Mouse (Mus musculus) MEL (cell line): Measurements from ENCODE around the gene Ywhag. TPM values are rescaled to one million over a fixed set of nuclear protein-coding genes. Genes with fewer than 3 reads are reported as not detected.

ENCODE experiments used
- DNase-seq: peaks from one replicate; pipeline ENCODE4 v3.0.0; 2011; ENCODE audit warnings: low read depth, low spot score
- H3K27ac ChIP-seq: 2 replicates; pipeline ENCODE4 v1.5.1; 2012; ENCODE audit warnings: low read depth, mild to moderate bottlenecking, control low read depth, low read length, moderate library complexity; ENCODE audit not compliant: control insufficient read depth
- H3K27me3 ChIP-seq, 2 experiments: fragments of 150-350 bp in 1 of 2; sonication (generic) in 1 of 2; 2 replicates each; pipeline ENCODE4 v1.6.1; 2012; ENCODE audit warnings: low read length in 2 of 2, mild to moderate bottlenecking in 2 of 2, improper control_type of control experiment in 1 of 2, moderate library complexity in 1 of 2; ENCODE audit not compliant: insufficient read depth in 2 of 2, control insufficient read depth in 1 of 2
- H3K36me3 ChIP-seq, 2 experiments: 2 replicates each; pipeline ENCODE4 v1.6.1; 2012 to 2014; ENCODE audit warnings: low read length in 2 of 2, improper control_type of control experiment in 1 of 2, inconsistent platforms in 1 of 2, mild to moderate bottlenecking in 1 of 2; ENCODE audit not compliant: insufficient read depth in 2 of 2, control insufficient read depth in 1 of 2
- H3K4me1 ChIP-seq, 2 experiments: fragments of 150-350 bp in 1 of 2; sonication (generic) in 1 of 2; 2 replicates each; pipeline ENCODE4 v1.6.1; 2012; ENCODE audit warnings: low read length in 2 of 2, improper control_type of control experiment in 1 of 2, mild to moderate bottlenecking in 1 of 2; ENCODE audit not compliant: insufficient read depth in 2 of 2, control insufficient read depth in 1 of 2
- H3K4me3 ChIP-seq, 2 experiments: fragments of 150-350 bp in 1 of 2; sonication (generic) in 1 of 2; 2 replicates each; pipeline ENCODE4 v1.5.1; 2012; ENCODE audit warnings: low read depth in 2 of 2, low read length in 2 of 2, mild to moderate bottlenecking in 2 of 2, moderate library complexity in 2 of 2, control low read depth in 1 of 2, improper control_type of control experiment in 1 of 2; ENCODE audit not compliant: control insufficient read depth in 1 of 2, insufficient read depth in 1 of 2
- H3K79me2 ChIP-seq: 2 replicates; pipeline ENCODE4 v1.6.1; 2012; ENCODE audit warnings: mild to moderate bottlenecking, low read length, moderate library complexity; ENCODE audit not compliant: control insufficient read depth, poor library complexity, insufficient read depth
- H3K9ac ChIP-seq: 2 replicates; pipeline ENCODE4 v1.6.1; 2012; ENCODE audit warnings: low read depth, mild to moderate bottlenecking, control low read depth, low read length, moderate library complexity; ENCODE audit not compliant: control insufficient read depth, poor library complexity, severe bottlenecking
- H3K9me3 ChIP-seq: fragments of 150-350 bp; sonication (generic); replicated peaks from 2 replicates; pipeline ENCODE4 v1.6.1; 2012; ENCODE audit warnings: mild to moderate bottlenecking, low read length, improper control_type of control experiment, moderate library complexity; ENCODE audit not compliant: insufficient read depth
- BHLHE40 ChIP-seq: IDR thresholded peaks from 2 replicates; pipeline ENCODE4 v1.6.1; 2012; ENCODE audit warnings: low read depth, mild to moderate bottlenecking, inconsistent platforms, low read length, improper control_type of control experiment, borderline replicate concordance
- CTCF ChIP-seq, 3 experiments: IDR thresholded peaks in 2 of 3; conservative IDR thresholded peaks in 1 of 3; 2 replicates each; pipeline ENCODE4 v1.5.1; 2011 to 2012; ENCODE audit warnings: low read length in 3 of 3, low read depth in 2 of 3, mild to moderate bottlenecking in 2 of 3, improper control_type of control experiment in 1 of 3, inconsistent platforms in 1 of 3, mixed read lengths in 1 of 3, moderate library complexity in 1 of 3; ENCODE audit not compliant: control insufficient read depth in 1 of 3, insufficient read depth in 1 of 3, poor library complexity in 1 of 3, severe bottlenecking in 1 of 3
- ELF1 ChIP-seq: IDR thresholded peaks from 2 replicates; pipeline ENCODE4 v1.6.1; 2014; ENCODE audit warnings: low read depth, mild to moderate bottlenecking, inconsistent platforms, low read length, improper control_type of control experiment, moderate library complexity
- EP300 ChIP-seq, 2 experiments: IDR thresholded peaks; 2 replicates each; pipeline ENCODE4 v1.6.1; 2011; ENCODE audit warnings: improper control_type of control experiment in 2 of 2, low read length in 2 of 2, low read depth in 1 of 2, mild to moderate bottlenecking in 1 of 2
- ETS1 ChIP-seq: IDR thresholded peaks from 2 replicates; pipeline ENCODE4 v1.6.1; 2012; ENCODE audit warnings: low read depth, mild to moderate bottlenecking, inconsistent platforms, low read length, improper control_type of control experiment, moderate library complexity
- GABPA ChIP-seq: IDR thresholded peaks from 2 replicates; pipeline ENCODE4 v1.6.1; 2012; ENCODE audit warnings: low read depth, mild to moderate bottlenecking, inconsistent platforms, low read length, improper control_type of control experiment, moderate library complexity
- HCFC1 ChIP-seq: IDR thresholded peaks from 2 replicates; pipeline ENCODE4 v1.6.1; 2012; ENCODE audit warnings: low read depth, mild to moderate bottlenecking, inconsistent platforms, low read length, improper control_type of control experiment, moderate library complexity
- JUND ChIP-seq: IDR thresholded peaks from 2 replicates; pipeline ENCODE4 v1.6.1; 2011; ENCODE audit warnings: low read depth, mild to moderate bottlenecking, improper control_type of control experiment, low read length
- MAFK ChIP-seq: IDR thresholded peaks from 2 replicates; pipeline ENCODE4 v1.6.1; 2011; ENCODE audit warnings: low read depth, mild to moderate bottlenecking, low read length, improper control_type of control experiment, borderline replicate concordance
- MAX ChIP-seq: IDR thresholded peaks from 2 replicates; pipeline ENCODE4 v1.6.1; 2011; ENCODE audit warnings: low read length, improper control_type of control experiment
- MEF2A ChIP-seq: IDR thresholded peaks from 2 replicates; pipeline ENCODE4 v1.6.1; 2014; ENCODE audit warnings: low read depth, mild to moderate bottlenecking, inconsistent platforms, low read length, improper control_type of control experiment; ENCODE audit not compliant: poor library complexity, insufficient replicate concordance, severe bottlenecking; ENCODE audit errors: extremely low read depth
- MXI1 ChIP-seq: IDR thresholded peaks from 2 replicates; pipeline ENCODE4 v1.6.1; 2011; ENCODE audit warnings: mild to moderate bottlenecking, low read depth, low read length, improper control_type of control experiment
- MYB ChIP-seq: IDR thresholded peaks from 2 replicates; pipeline ENCODE4 v1.6.1; 2011; ENCODE audit warnings: mild to moderate bottlenecking, low read depth, low read length, improper control_type of control experiment
- MYC ChIP-seq: IDR thresholded peaks from 2 replicates; pipeline ENCODE4 v1.6.1; 2011; ENCODE audit warnings: low read depth, mild to moderate bottlenecking, low read length, improper control_type of control experiment, moderate library complexity
- NELFE ChIP-seq: IDR thresholded peaks from 2 replicates; pipeline ENCODE4 v1.6.1; 2011; ENCODE audit warnings: low read depth, low read length, improper control_type of control experiment
- RAD21 ChIP-seq: IDR thresholded peaks from 2 replicates; pipeline ENCODE4 v1.6.1; 2011; ENCODE audit warnings: mild to moderate bottlenecking, low read depth, low read length, improper control_type of control experiment
- SIN3A ChIP-seq: IDR thresholded peaks from 2 replicates; pipeline ENCODE4 v1.6.1; 2012; ENCODE audit warnings: low read length, improper control_type of control experiment, inconsistent platforms
- SMC3 ChIP-seq: IDR thresholded peaks from 2 replicates; pipeline ENCODE4 v1.6.1; 2011; ENCODE audit warnings: low read depth, low read length, improper control_type of control experiment
- TAL1 ChIP-seq: IDR thresholded peaks from 2 replicates; pipeline ENCODE4 v1.6.1; 2012; ENCODE audit warnings: mild to moderate bottlenecking, inconsistent platforms, low read length, moderate library complexity, mixed read lengths
- TCF12 ChIP-seq: IDR thresholded peaks from 2 replicates; pipeline ENCODE4 v1.6.1; 2014; ENCODE audit warnings: low read depth, mild to moderate bottlenecking, inconsistent platforms, low read length, improper control_type of control experiment, moderate library complexity
- UBTF ChIP-seq: IDR thresholded peaks from 2 replicates; pipeline ENCODE4 v1.6.1; 2012; ENCODE audit warnings: low read depth, mild to moderate bottlenecking, inconsistent platforms, low read length, improper control_type of control experiment, moderate library complexity, borderline replicate concordance; ENCODE audit not compliant: insufficient read depth
- USF1 ChIP-seq: IDR thresholded peaks from 2 replicates; pipeline ENCODE4 v1.6.1; 2014; ENCODE audit warnings: low read depth, mild to moderate bottlenecking, inconsistent platforms, low read length, improper control_type of control experiment, moderate library complexity
- USF2 ChIP-seq, 2 experiments: IDR thresholded peaks; 2 replicates each; pipeline ENCODE4 v1.6.1; 2011 to 2012; ENCODE audit warnings: improper control_type of control experiment in 2 of 2, low read length in 2 of 2, borderline replicate concordance in 1 of 2, inconsistent platforms in 1 of 2, low read depth in 1 of 2, mild to moderate bottlenecking in 1 of 2; ENCODE audit not compliant: insufficient read depth in 1 of 2
- ZNF384 ChIP-seq: IDR thresholded peaks from 2 replicates; pipeline ENCODE4 v1.6.1; 2012; ENCODE audit warnings: low read depth, mild to moderate bottlenecking, inconsistent platforms, low read length, improper control_type of control experiment
- polyA plus RNA-seq, 2 experiments: library from polyadenylated mRNA; stranded (reverse) in 1 of 2; unstranded in 1 of 2; fragments of >175 nt in 1 of 2; fragments of >200 nt in 1 of 2; gene quantifications; 2 replicates each; pipeline versions ENCODE4 v1.2.1 to v1.2.4; 2012; ENCODE audit warnings: low replicate concordance in 2 of 2, low read depth in 1 of 2; ENCODE audit not compliant: insufficient read length in 2 of 2, insufficient read depth in 1 of 2, missing spikeins in 1 of 2
- total RNA-seq: library from RNA; depleted of rRNA; stranded (reverse); fragments of 300-350 nt; gene quantifications from 2 replicates; pipeline ENCODE4 v1.2.3, GENCODE M21; 2012

The Ywhag gene
- total and polyA plus RNA-seq, 3 experiments, result 109 to 295 (median 268) TPM

- TF ChIP-seq TCF12 (no peak), NELFE (no peak), MEF2A (no peak), USF1 (no peak), MAX (no peak), GABPA (no peak), JUND (no peak), MYB (no peak), SMC3 (no peak), RAD21 (no peak), UBTF (no peak), SIN3A (no peak), USF2 (IDR thresholded peaks at IDR 0.05; ENCODE audit: borderline replicate concordance in 1 of 2, insufficient read depth in 1 of 2, low read depth in 1 of 2, low read length in 2 of 2) (no peak), ELF1 (no peak), MYC (no peak), TAL1 (no peak)
- Histone ChIP-seq H3K27ac (no peak overlapping the region), H3K27me3 (no peaks in the 10 kb centered on the region), H3K4me3 (no peak overlapping the region), H3K36me3 (peaks cover 0 to 21% of the 10 kb centered on the region in 2 experiments; a peak in 2 of 4 replicates), H3K9me3 (no peaks in the 10 kb centered on the region), H3K4me1 (peaks cover 11 to 26% of the 10 kb centered on the region in 2 experiments), H3K79me2 (no peaks in the 10 kb centered on the region; the same call in 1 of the 2 replicates), H3K9ac (no peak overlapping the region)
- no peak for DNase-seq
Observed at GRCm38 (mm10) chr5:135952830-135953229, 18.4 kb upstream of the Ywhag start.

GRCm38 (mm10) chr5:135951660-135952059 is 17.2 kb upstream of the Ywhag start:
- Histone ChIP-seq H3K4me1 (peaks cover 7 to 21% of the 10 kb centered on the region in 2 experiments), H3K79me2 (no peaks in the 10 kb centered on the region), H3K27me3 (no peaks in the 10 kb centered on the region), H3K9me3 (no peaks in the 10 kb centered on the region), H3K27ac (peak overlapping the region; percentile 60), H3K9ac (peak overlapping the region; percentile 4; the same call in 1 of the 2 replicates), H3K4me3 (no peak overlapping the region), H3K36me3 (peaks cover 0 to 16% of the 10 kb centered on the region in 2 experiments; a peak in 2 of 4 replicates)
- peak; percentile 59 for DNase-seq
- no peak for TF ChIP-seq RAD21
- TF ChIP-seq ETS1, result no peak
- no peak for TF ChIP-seq UBTF
- no peak for TF ChIP-seq GABPA
- no peak for TF ChIP-seq EP300 (IDR thresholded peaks at IDR 0.05; ENCODE audit: low read depth in 1 of 2, low read length in 2 of 2)
- peak; percentile 26; the same call in 1 of the 2 replicates for TF ChIP-seq MXI1
- TF ChIP-seq ZNF384, result peak; percentile 84
- no peak for TF ChIP-seq BHLHE40
- peak; percentile 78 for TF ChIP-seq MAX
- TF ChIP-seq CTCF (IDR thresholded peaks at IDR 0.05 in 2 of 3, conservative IDR thresholded peaks at IDR 0.05 in 1 of 3; ENCODE audit: control insufficient read depth in 1 of 3, insufficient read depth in 1 of 3, low read depth in 2 of 3, low read length in 3 of 3, poor library complexity in 1 of 3, severe bottlenecking in 1 of 3), result no peak
- TF ChIP-seq ELF1, result 0 out of 2 replicates have a peak, but pooled peaks have one; percentile 18
- TF ChIP-seq TAL1, result no peak
- TF ChIP-seq HCFC1, result no peak
- peak; percentile 90 for TF ChIP-seq MYC
- no peak for TF ChIP-seq USF2 (IDR thresholded peaks at IDR 0.05; ENCODE audit: borderline replicate concordance in 1 of 2, insufficient read depth in 1 of 2, low read depth in 1 of 2, low read length in 2 of 2)
- no peak for TF ChIP-seq MAFK
